Mouse (Mus musculus) C2C12 (cell line): ENCODE measurements around the gene Pcbd2. TPM values are rescaled to one million over a fixed set of nuclear protein-coding genes. Genes with fewer than 3 reads are reported as not detected.

ENCODE experiments used
- H3K27me3 ChIP-seq: one replicate; pipeline ENCODE4 v1.6.1; 2011; ENCODE audit not compliant: control insufficient read depth, insufficient read depth, insufficient read length
- H3K36me3 ChIP-seq: one replicate; pipeline ENCODE4 v1.6.1; 2011; ENCODE audit not compliant: control insufficient read depth, insufficient read depth
- H3K4me3 ChIP-seq: one replicate; pipeline ENCODE4 v1.5.1; 2011; ENCODE audit warnings: mild to moderate bottlenecking, control low read depth; ENCODE audit not compliant: poor library complexity, insufficient read depth, severe bottlenecking
- H3K79me2 ChIP-seq: one replicate; pipeline ENCODE4 v1.6.1; 2011; ENCODE audit not compliant: control insufficient read depth, insufficient read depth
- H3K79me3 ChIP-seq: one replicate; pipeline ENCODE4 v1.6.1; 2011; ENCODE audit warnings: low read depth, control low read depth
- H3ac ChIP-seq: one replicate; pipeline ENCODE3; 2011; ENCODE audit warnings: low read depth; ENCODE audit not compliant: control insufficient read depth, insufficient read length
- CEBPB ChIP-seq: IDR thresholded peaks from one replicate; pipeline ENCODE4 v1.6.1; 2011; ENCODE audit warnings: low read depth, mild to moderate bottlenecking, control low read depth, moderate library complexity
- CTCF ChIP-seq: IDR thresholded peaks from one replicate; pipeline ENCODE4 v1.5.1; 2011; ENCODE audit not compliant: control insufficient read depth, insufficient read depth, insufficient read length
- MAX ChIP-seq: IDR thresholded peaks from one replicate; pipeline ENCODE4 v1.6.1; 2011; ENCODE audit warnings: mild to moderate bottlenecking, control low read depth
- USF1 ChIP-seq: IDR thresholded peaks from one replicate; pipeline ENCODE4 v1.6.1; 2011; ENCODE audit warnings: low read depth, mild to moderate bottlenecking, control low read depth, moderate library complexity
- polyA plus RNA-seq: library from polyadenylated mRNA; unstranded; fragments of >200 nt; fragmentation: generic; extraction: Trizol; gene quantifications from one replicate; pipeline ENCODE4 v1.2.1, GENCODE M21; 2012; ENCODE audit warnings: missing spikeins

Pcbd2 gene
- polyA plus RNA-seq, 1 experiment: 41.0 TPM

GRCm38 (mm10) chr13:55826008-55826671 is 99.0 kb downstream of the Pcbd2 start:
- Histone ChIP-seq H3ac (no peak overlapping the region), H3K79me3 (no peaks in the 10 kb centered on the region), H3K27me3 (peaks cover 84% of the 10 kb centered on the region), H3K79me2 (no peaks in the 10 kb centered on the region), H3K36me3 (no peaks in the 10 kb centered on the region), H3K4me3 (no peak overlapping the region)
- TF ChIP-seq CTCF: no peak
- no peak for TF ChIP-seq MAX
- TF ChIP-seq CEBPB: no peak
- TF ChIP-seq USF1: no peak

Other genes with a start within 250 kb of the Pcbd2 start
- gene Dbn1, start 239.3 kb upstream of the Pcbd2 start, polyA plus RNA-seq: 87.7 TPM
- gene Pdlim7, start 213.7 kb upstream of the Pcbd2 start, polyA plus RNA-seq: 344 TPM
- 0.83 TPM for gene Dok3, start 198.1 kb upstream of the Pcbd2 start, polyA plus RNA-seq
- 65.4 TPM for gene Ddx41, start 190.7 kb upstream of the Pcbd2 start, polyA plus RNA-seq
- gene Fam193b, start 156.2 kb upstream of the Pcbd2 start, polyA plus RNA-seq: 15.9 TPM
- 191 TPM for gene Tmed9, start 153.6 kb upstream of the Pcbd2 start, polyA plus RNA-seq
- 16.1 TPM for gene B4galt7, start 127.5 kb upstream of the Pcbd2 start, polyA plus RNA-seq
- gene Caml, start 104.4 kb upstream of the Pcbd2 start, polyA plus RNA-seq: 32.1 TPM
- 15.2 TPM for gene Ddx46, start 92.3 kb upstream of the Pcbd2 start, polyA plus RNA-seq
- gene B230219D22Rik, start 34.2 kb upstream of the Pcbd2 start, polyA plus RNA-seq: 15.8 TPM
- 34.8 TPM for gene Txndc15, start 12.7 kb upstream of the Pcbd2 start, polyA plus RNA-seq
- gene Catsper3, start 57.2 kb downstream of the Pcbd2 start, polyA plus RNA-seq: 0.05 TPM
- not detected for gene Pitx1, start 108.8 kb downstream of the Pcbd2 start, polyA plus RNA-seq